Mouse (Mus musculus) right cerebral cortex, postnatal 25 days (tissue): ENCODE measurements around the gene Xrcc5.

Source experiments
- DNase-seq: peaks from one replicate; pipeline ENCODE4 v3.0.0; 2022

Xrcc5 gene

DNA sequence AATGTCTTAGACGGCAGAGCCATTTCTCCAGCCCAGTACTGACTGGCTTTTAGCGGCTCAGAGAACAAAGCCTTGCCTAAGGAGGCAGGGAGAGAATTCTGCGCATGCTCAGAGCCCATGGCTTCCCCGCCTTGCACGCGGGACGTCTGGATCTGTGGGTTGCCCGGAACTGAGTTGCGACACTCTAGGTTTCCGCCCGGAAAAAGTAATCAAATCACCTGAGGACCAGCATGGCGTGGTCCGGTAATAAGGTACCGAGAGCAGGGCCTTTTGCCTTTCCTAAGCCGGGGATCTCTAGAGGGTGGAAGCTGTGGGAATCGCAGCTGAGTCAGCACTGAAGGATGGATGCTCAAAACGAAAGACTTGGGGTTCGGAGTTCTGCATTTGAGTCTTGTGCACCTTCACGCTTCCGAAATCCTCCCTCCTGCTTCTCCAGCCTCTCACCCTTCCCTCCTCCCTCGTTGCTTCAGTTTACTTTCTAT lies at the start of gene Xrcc5:
Xrcc5 (plus strand) TSS at position 105 of the 482 bp plus-strand sequence.
- peak; percentile 87 for DNase-seq

DNA sequence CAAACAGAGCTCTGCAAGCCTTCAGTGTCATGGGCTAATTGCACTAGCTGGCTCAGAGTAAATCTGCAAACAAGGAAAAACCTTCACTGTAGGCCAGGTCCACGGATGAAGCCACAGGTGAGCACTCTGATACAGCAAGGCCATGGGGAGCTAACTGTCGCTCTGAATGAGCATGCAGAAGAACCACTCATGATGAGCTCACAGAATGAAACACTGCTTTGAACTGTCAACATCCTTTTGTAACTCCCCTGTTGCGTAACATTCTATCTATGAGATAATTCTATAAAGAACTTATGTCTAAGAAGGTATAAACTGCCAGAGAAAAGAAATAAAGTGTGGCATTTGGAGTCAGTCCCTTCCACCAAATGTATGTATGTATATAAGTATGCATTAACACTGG lies 44.1 kb upstream of the Xrcc5 start:
- no peak for DNase-seq

DNA sequence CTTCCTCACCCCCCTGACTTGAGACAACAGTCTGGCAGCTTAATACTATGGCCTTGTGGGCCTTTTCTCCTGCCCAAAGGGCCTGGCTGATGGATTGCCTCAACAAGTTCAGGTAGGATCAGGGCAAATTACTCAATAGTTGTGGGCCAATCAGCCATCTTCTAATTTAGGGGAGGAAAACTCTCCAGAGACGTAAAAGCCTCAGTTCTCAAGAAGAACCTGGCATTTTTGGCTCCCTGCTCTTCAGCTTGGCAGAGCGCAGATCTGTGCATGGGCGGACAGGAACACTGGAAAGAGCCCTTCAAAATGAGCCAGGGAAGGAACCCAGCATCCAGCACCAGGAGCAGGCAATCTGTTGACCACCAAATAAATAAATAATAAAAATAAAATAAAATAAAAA lies 29.1 kb upstream of the Xrcc5 start:
- DNase-seq: no peak

DNA sequence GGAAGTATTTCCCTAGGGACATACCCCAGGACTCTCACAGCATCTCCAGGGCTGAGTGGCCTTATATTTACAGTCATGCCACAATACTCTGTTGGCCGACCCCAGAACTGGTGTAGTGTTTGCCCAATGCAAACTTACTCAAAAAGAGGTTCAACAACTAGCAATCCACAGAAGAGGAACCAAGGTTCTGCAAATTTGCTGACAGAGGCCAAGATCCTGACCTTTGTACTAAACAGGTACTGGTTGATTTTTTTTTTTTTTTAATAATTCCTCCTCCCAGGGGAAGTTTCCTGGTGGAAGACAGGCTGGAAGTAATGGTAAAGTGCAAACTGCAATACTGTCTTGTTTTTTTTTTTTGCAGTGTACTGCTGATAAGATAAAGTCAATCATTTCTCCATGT lies 24.6 kb upstream of the Xrcc5 start:
- no peak for DNase-seq

DNA sequence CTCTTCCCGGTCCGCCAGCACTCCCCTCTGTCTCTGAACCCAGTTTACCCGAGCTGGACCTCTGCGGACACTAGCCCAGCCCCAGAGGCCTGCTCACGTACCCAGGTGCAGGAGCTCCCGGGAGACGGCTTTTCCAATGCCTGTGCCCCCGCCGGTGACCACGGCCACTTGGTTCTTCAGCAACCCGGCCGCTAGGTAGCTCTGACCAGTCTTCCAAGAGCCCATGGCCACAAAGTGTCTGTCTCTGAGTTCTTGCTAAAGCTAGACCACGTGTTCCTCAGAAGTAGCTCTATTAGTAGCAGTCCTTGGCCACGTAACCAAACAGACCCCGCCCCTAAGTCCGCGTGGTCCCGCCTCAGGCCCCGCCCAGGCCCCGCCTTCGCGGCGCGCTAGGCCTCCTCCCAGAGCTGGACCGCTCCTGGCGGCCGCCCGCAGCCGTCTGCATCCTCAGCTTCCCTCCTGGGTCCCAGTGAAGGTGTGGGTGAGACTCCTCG lies 23.2 kb upstream of the Xrcc5 start, which contains the start of the genes Pecr and Tmem169:
Pecr (minus strand) TSS at position 323 of the 494 bp plus-strand sequence.
Tmem169 (plus strand) TSS at position 378 of the 494 bp plus-strand sequence.
- peak; percentile 93 for DNase-seq

DNA sequence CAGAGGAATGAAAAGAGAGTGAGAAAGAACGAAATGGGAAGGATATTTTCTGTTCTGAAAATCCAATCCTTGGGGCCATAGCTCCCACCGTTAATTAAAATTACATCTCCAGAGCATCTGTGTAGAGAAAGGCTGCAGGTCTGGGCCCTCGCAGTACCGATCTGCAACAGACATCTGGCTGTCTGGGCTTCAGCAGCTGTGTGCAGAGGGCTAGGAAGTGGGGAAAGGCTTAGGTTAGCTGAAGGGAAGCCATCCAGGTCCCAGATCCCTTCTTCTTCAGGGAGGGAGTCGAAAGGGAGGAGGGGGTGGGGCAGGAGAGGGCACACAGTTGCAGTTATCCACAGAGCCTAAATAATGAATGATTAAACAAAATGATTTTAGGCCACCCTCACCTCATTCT lies 22.7 kb upstream of the Xrcc5 start:
- no peak for DNase-seq

DNA sequence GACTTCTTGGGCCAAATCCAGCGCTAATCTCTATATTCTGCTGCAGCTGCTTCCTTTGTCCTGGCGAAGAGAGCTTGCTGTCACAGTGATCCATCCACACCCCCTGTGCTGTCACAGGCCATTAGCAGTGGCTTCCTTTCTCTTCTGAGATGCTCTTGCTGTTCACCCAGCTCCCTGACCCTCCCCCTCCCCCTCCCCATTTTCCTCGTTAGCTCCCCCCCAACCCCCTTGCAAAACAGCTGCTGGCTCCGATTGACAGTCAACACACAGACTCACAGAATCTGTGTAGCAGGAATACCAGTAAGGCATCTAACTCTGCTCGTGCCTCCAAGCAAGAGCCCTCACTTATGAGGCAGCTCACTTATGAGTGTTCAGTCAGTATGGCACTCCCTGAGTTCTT lies 20.3 kb upstream of the Xrcc5 start:
- DNase-seq: no peak

DNA sequence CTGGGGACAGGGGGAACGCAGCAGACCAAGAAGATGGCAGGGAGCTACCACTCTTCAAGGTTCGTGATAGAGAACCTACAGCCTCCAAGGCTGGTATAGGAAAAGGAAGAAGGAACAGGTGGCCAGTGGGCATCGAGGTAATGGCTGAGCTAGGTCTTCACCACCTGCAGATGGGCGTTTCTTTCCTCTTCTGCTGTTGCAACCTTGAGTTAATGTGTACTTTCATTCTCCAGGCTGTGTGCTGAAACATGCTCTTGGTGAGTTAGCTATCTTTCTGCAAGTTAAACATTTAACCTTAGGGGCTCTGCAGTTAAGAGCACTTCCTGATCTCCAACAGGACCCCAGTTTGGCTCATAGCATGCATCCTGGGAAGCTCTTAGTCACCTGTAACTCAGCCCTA lies 19.3 kb upstream of the Xrcc5 start:
- DNase-seq: no peak

DNA sequence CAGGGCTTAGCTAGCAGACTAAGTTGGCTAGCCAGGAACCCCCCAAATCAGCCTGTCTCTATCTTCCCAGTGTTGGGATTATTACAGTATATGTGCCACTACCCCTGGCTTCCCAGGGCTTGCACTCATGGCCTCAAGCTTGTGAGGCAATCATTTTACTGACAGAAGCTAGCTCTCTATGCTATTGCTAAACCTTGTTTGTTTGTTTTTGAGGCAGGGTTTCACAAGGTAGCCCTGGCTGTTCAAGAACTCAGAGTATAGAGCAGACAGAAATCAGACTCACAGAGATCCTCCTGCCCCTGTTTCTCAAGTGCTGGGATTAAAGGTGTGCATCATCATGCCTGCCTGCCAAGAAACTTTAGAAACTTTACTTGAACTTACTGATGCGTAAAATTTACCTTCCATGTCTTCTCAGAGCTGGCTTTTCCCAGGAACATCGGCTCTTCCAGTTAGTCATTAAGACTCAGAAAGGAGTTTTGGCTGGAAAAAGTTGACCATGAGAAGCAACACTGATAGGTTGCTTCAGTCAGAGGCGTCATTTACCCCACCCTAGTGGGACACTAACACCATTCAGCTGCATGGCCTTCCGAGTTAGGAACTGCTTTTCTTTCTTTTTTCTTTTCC lies 18.6 kb upstream of the Xrcc5 start:
- DNase-seq: no peak

DNA sequence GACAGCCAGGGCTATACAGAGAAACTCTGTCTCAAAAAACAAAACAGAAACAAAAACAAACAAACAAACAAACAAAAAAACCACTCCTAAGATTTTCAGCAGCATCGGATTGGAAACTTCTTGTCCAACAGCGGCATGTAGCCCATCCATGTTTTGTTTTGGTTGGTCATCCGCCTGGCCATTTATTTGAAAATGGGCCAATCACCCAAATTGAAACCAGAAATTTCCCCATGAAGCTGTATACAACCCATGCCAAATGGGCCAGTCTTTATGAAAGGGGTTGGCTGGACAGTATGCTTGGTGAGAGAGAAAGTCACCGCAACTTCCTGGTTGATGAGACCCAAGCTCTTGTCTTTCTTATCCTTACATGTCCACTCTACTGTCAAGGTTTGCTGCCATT lies 16.3 kb upstream of the Xrcc5 start:
- DNase-seq: no peak

DNA sequence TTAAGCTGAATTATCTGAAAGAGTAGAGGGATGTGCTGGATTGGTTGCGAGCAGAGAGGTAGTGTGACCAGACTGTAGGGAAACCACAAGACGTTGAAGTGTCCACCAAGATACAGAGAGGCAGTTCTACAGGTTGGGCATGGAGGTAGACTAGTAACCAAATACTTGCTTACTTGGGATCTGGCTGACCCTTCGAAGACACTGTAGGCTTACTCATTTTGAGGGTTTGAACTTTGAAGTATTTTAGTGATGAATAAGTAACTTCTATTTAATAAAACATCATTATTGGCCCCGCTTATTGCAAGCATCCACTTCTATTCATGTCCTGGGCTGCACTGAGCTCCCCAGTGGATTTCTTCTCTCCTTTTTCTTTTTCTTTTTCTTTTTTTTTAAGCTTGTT lies 15.8 kb upstream of the Xrcc5 start:
- no peak for DNase-seq

DNA sequence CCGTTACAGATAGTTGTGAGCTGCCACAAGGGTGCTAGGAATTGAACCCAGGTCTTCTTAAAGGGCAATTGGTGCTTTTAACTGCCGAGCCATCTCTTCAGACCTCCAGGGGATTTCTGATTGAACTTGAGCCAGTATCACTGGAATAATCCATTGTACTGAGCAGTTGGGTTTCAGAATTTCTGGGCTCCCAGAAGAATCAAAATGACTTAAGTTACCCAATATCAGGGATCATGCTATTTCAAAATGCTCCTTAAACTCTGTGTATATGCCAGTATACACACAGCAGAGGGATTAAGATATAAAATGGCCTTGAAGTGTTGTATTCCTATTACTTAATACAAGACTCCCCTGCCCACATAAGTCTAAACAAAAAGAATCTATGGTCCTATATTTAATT lies 15.3 kb upstream of the Xrcc5 start:
- DNase-seq: no peak

DNA sequence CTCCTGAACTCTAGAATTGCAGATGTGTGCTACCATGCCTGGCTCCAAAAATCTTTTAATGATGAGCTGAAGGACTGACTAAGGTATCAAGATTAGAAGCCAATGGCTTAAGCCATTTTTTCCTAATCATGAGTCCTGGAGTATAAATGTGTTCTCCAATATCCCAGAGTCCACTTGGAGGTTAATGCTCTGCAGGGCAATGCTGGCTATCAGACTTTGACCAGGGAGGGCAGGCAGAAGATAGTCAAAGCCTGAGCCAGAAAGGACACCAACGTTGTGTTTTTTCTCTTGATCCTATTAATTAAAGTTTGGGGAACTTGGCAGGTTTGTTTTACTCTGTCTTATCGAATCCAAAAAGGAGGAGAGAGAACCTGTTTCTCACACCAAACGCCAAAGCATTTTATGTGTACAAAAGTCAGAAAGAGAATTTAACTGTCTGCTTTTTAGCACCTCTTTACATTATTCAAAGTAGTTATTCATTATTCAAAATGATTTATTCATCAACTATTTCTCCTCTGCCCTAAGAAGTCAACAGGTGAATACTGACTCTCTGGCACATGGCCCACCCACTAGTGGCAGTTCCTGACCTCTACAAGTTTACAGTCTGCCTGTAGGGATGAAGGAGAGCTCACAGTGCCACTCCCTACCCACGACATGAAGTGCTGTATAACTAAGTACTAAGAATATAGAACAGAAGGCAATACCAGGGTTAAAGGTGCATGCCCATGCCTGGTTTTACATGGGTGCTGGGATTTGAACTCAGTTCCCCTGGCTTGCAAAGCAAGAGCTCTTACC lies 13.2 kb upstream of the Xrcc5 start:
- DNase-seq: no peak

DNA sequence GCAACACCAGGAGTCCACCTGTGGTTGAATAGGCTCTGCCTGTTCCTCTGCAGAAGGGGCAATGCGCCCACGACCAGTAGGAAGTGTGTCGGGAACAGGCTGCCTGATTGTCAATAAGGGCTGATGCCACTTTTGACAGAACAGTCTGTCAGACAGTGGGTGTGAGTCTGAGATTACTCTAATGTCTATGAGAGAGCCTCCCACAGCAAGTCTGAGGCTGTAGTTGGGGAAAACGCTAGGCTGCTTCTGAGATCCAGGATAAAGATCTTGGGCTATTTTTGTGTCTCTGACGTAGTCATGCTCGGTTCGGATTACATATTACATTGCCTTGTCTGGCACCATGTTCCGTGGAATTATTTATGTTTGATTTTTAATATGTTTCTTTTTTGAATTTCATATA lies 11.5 kb upstream of the Xrcc5 start:
- DNase-seq: no peak

DNA sequence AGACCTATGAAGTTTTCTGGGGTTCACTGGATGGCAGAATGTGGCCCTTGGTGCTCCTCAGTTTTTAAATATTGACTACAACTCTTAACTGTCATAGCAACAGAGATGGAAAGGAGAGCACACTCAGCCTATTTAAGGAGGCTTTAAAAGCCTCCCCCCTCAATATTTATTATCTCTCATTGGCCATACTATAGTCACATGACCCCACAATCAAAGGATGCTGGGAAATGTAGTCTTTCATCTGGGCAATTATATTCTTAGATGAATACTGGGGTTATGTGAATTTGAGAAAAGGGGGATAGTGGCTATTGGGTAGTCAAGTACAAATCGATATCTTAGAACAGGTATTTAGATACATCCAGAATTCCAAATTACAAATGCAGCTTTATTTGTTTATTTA lies 5.4 kb upstream of the Xrcc5 start:
- DNase-seq: no peak

DNA sequence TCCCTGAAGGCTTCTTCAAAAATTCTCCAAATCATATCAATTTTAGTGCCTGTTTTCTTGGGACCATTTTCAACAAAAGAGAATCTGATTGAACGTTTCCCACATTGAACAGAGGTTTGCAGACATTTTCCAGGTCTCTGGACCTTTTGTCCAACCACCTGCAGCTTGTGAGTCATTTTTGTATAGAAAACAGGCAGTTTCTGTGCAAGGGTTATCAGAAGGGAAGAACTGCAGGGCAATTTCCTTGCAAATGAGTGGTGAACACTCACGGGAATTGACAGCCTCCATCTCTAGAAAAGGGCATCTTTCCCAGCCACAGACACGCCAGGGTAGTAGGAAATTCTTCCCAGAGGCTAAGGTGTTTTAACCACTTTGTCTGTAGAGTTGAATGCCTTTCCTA lies 980 bp upstream of the Xrcc5 start:
- no peak for DNase-seq

DNA sequence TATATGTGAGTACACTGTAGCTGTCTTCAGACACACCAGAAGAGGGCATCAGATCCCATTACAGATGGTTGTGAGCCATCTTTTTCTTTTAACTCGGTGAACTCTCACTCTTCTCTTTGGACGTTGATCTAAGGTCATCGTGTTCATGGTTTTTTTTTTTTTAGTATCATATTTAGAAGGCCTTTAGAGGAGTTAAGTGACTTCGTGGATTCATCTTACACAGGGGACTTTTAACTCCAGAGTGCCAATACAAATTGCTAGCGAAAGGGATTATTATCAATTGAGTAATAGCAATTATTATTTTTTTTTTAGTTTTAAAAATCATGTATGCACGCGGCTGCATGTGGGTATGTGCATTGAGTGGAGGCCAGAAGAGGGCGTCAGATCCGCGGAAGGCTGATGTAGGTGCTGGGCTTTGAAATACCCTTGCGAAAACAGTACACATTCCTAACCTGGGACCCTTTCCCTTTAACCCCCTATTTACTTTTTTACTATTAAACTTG lies 491 bp upstream of the Xrcc5 start:
- DNase-seq: no peak

DNA sequence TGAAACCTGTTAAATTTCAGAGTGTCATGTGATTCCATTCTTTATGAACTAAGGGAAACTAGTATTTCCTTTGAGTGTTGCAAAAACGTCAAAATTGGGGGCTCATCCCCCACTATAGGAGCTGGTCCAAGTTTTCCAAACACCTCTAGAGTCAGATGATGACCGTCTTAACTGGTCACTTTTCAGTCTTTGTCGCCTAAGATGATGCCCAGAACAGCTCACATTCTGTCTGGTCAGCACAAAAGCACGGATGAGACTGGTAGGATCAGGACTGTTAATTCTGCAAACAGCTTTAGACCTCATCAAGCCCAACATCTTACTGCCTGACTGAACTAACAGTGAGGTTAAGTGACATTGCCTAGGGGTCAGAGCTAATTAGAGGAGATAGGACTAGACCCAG lies 1.7 kb downstream of the Xrcc5 start:
- DNase-seq: no peak

DNA sequence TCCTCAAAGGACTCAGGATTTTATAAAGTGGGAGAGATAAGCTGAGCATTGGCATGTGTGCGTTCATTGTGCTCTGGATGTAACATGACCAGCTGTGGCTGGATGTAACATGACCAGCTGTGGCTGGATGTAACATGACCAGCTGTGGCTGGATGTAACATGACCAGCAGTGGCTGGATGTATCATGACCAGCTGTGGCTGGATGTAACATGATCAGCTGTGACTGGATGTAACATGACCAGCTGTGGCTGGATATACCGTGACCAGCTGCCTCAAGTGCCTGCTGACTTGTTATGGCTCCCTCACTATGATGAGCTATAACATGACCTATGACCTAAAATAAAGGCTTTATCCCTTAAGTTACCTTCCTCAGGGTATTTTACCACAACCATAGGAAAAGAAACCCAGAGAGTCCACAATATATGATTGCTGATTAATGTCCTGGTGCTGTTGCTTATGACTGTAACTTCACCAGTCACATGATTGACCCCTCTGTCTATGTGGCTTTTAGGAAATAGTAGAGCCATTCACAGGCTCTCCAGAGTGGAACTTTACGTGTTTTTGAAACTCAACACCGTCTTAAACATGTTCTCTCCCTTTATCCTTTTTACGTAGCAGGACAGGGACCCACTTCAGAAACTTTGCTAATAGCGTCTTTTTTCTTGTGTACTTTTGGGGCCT lies 2.7 kb downstream of the Xrcc5 start:
- DNase-seq: no peak

DNA sequence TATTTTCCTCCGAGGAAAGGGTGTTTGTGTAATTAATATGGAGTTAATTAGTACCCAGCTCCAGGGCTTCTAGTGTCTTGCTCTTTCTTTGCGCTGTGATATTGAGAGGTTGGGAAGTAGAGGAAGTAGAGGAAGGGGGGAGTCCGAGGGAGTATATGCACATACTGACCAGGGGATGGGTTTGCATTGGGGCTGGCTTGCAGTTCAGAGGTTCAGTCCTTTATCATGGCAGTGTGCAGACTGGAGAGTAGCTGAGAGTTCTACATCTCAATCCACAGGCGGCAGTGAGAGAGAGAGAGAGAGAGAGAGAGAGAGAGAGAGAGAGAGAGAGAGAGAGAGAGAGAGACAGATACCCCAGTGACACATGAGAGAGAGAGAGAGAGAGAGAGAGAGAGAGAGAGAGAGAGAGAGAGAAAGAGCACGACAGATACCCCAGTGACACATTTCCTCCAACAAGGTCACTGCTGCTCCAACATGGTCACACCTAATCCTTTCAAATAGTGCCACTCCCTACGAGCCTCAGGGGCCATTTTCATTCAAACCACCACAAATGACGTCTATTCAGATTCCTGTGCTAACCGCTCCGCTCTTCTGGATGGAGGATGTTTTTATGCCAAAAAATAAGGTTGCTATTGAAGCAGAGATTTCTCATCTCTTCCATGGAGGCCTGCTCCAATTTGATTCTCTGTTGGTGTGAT lies 5.6 kb downstream of the Xrcc5 start:
- no peak for DNase-seq

DNA sequence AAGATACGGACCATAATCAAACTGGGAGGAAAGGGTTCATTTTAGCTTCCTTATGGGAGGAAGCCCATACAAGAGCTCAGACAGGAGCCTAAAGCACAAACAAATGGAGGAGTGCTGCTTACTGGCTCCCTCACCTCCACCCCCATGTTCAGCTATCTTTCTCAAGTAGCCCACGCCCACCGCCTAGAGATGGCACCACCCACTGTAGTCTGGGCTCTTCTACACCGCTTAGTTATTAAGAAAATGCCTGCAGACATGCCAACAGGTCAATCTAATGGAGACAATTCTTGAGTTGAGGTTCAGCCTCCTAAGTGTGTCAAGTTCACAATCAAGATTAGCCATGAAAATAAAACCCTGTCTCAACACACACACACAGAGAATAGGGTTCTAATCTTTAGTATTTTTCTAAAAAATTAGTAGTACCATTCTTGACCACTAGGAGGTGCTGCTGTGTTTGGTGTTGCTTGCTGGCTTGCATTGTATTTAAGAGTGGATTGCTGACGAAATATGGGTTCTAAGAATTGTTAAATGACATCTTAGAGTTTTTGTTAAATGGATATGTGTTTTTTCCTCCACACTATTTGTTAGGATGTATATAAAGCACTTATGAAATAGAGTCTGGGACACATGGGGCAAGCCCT lies 6.3 kb downstream of the Xrcc5 start:
- no peak for DNase-seq

DNA sequence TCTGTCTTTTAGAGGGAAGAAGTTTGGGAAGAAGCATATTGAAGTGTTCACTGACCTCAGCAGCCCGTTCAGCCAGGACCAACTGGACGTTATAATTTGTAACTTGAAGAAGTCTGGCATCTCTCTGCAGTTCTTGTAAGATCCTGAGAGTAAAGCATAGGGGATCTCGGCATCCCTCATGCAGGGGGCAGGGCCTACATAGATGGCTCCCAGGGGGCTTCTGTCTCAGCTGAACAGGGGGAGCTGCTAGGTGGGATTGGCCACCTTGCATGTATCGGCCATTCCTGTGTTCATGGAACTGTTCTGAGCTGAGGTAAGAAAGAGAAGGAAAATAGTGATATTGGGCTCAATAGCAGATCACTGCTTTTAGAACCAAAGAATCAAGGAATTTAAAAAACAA lies 8.2 kb downstream of the Xrcc5 start:
- no peak for DNase-seq
